Mouse (Mus musculus) small intestine, adult 2 months (tissue): ENCODE results near the gene Adk.

ENCODE experiments used
- CTCF ChIP-seq: fragments of 200-500 bp; IDR thresholded peaks from 2 replicates; pipeline ENCODE4 v1.5.1; 2012; ENCODE audit warnings: low read depth, mild to moderate bottlenecking, control low read depth, inconsistent platforms, low read length, moderate library complexity, mixed read lengths; ENCODE audit not compliant: insufficient replicate concordance, insufficient read length; ENCODE audit errors: extremely low read depth
- POLR2A ChIP-seq: fragments of 200-500 bp; IDR thresholded peaks from 2 replicates; pipeline ENCODE4 v1.6.1; 2012; ENCODE audit warnings: low read depth, mild to moderate bottlenecking, control low read depth, inconsistent platforms, low read length, moderate library complexity

DNA sequence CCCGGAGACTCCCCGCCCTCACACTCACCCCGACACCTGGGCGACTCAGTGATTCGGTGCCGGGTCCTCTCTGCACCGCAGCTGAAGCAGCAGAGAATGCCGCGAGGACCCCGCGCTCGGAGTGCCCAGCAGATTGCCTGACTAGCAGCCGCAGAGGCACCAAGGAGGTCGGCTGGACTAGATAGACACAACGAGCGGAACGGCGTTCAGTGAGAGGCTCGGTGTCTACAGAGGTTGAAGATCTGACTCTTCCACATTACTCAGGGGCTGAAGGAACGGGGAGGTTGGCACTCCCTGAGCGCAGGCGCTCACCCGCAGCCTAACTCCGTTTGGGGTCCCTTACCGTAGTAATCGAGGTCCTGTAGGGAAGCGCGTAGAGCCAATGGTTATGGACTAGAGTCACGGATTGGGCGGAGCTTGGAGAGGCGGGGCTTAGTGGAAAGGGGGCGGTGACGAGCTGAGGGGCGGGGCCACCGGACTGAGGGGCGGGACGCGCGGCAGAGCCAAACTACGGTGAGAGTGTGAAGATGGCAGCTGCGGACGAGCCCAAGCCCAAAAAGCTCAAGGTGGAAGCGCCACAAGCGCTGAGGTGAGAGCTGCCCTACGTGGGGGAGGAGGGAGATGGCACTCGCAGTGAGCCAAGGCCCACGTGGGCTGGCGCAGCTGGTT is at the start of gene Adk, which contains the start of gene Ap3m1:
- TF ChIP-seq POLR2A (peak; percentile 56), CTCF (no peak)
